Mouse (Mus musculus): Measurements from ENCODE around the gene Clrn3.
A peak's percentile ranks its signal among the peaks of the same experiment; 100 is the strongest.
"Not testable (repeated sequence)": the region's sequence is repeated elsewhere in the genome, so short reads cannot be mapped to it uniquely, and the experiment has no call there.

Gene Clrn3

DNA sequence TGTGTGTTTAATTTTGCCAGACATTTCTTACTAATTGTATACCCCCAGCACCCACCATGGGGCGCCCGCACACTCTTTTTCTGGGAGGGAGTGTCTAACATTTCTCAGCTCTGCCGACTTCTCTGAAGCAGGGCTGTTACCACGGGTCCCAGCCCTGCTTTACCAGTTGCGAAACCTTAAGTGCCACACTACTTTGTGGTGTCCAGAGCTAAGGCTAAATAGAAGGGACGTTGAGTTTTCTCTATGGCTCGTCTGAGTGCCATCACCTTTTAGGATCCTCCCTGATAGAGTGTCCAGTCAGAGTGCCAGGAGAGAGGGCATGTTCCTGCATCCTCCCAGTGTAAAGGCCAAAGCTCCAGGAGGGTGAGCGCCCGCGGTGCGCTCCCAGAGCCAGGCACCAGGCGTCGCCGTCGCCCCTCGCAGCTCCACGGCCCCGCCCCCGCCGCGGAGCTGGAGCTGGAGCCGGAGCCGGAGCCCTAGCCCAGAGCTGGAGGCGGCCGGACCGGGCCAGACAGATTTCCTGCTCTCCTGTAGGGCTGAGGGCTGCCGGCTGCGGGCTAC is 9.0 kb upstream of the Clrn3 start, which contains the start of gene Ptpre:
Ptpre (plus strand) TSS at position 141 of the 561 bp plus-strand sequence.
- DNase-seq (ENCODE audit: low spot score in 2 of 2), result peak; percentile 85 to 86

DNA sequence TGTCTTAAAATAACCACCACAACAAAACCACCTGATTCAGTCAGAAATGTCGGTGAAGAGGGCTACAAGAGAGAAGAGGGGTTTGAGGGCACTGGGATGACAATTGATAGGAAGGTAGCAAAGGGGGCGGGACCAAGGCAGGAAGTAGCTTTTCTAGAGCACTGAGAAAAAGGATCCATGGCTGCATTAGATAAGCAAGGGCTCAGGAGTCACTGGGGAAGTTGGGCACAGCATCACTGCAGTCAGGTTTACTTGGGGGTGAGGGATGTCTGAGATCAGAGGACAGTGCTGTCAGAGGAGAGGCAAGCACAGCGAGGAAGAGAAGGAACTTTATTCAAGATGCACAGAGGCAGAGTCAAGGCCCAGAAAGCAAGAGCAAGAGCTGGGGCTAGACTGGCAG is 7.5 kb upstream of the Clrn3 start:
- no peak for DNase-seq (ENCODE audit: low spot score in 2 of 2)

- DNase-seq (ENCODE audit: low spot score in 2 of 2), result no peak
These were observed 6.2 kb upstream of the Clrn3 start for GRCm38 (mm10) chr7:135534548-135535189.

DNA sequence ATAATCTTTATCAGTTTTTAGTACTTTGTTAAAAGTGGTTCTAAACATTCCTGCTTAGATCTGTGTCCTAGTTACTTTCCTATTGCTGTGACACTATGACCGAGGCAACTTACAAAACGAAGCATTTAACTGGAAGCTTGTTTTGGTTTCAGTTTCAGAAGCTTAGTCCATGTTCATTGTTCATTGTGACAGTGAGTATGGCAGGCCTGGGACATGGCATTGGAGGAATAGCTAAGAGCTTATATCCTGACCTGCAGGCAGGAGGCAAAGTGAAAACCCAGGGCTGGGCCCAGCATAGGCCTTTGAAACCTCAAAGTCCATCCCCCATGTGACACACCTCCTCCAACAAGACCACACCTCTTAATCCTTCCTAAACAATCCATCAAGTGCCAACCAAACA is 614 bp upstream of the Clrn3 start:
- no peak for DNase-seq (ENCODE audit: low spot score in 2 of 2)

DNA sequence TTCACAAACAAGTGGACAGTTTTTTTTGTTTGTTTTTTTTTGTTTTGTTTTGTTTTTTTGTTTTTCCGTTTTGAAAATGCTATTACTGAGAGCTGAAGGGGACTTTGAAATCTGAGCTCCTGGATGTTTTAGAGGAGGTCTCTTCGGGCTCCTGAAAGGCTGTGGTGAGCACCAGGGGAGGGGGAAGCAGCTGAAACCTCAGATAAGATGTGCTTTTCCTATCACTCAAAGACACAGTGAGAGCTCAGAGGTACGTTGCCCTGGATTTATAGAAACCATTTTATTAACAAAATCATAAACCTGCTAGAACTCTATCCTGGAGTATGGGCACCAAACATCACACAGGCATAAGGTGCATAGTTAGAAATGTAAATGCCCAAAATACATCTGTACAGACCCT is 1.3 kb downstream of the Clrn3 start:
- no peak for DNase-seq (ENCODE audit: low spot score in 2 of 2)

- no peak for DNase-seq (ENCODE audit: low spot score in 2 of 2)
These were observed 1.8 kb downstream of the Clrn3 start for GRCm38 (mm10) chr7:135526574-135527152.

- DNase-seq (ENCODE audit: low spot score in 2 of 2), result no peak
These were observed 4.0 kb downstream of the Clrn3 start for GRCm38 (mm10) chr7:135524424-135524967.

DNA sequence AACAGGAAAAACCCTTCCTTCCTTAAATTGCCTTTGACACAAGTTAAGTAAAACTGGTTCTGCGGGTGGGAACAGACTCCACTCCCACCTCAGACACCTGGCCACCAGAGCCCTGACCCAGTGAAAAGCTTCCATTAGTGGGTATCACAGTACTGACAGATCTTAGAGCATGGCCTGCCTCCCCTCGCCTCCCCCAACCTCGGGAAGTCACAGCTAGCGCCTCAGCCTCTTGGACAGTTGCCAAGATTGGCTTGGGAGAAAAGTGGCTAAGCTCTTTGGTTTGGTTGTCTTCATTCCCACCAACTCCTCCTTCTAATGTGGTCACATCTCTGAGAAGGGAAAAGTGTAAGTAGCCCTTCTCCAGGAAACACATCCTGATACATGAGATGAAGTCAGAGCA is 4.5 kb downstream of the Clrn3 start:
- DNase-seq (ENCODE audit: low spot score in 2 of 2), result no peak

- no peak for DNase-seq (ENCODE audit: low spot score in 2 of 2)
These were observed 6.5 kb downstream of the Clrn3 start for GRCm38 (mm10) chr7:135521755-135522512.

- DNase-seq (ENCODE audit: low spot score in 2 of 2), result no peak
These were observed 8.2 kb downstream of the Clrn3 start for GRCm38 (mm10) chr7:135520241-135520640.

- DNase-seq (ENCODE audit: low spot score in 2 of 2), result no peak
These were observed 11.3 kb downstream of the Clrn3 start for GRCm38 (mm10) chr7:135517191-135517590.

DNA sequence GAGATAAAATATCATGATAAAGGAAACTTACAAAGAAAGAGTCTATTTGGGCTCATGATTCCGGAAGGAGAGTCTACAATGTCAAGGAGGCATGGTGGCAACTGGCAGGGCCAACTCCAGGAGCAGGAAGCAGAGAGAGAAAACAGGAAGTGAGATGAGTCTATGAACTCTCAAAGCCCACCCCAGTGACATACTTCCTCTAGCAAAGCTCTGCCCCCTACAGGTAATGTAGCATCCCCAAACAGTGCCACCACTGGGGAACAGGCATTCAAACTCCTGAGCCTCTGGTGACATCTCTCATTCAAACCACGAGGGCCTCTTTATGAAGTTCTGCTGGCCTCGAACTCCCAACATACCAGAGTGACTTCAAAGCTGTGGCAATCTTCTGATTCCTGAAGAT is 16.7 kb downstream of the Clrn3 start:
- DNase-seq (ENCODE audit: low spot score in 2 of 2), result no peak

GRCm38 (mm10) chr7:135510431-135510830 is 18.0 kb downstream of the Clrn3 start:
- DNase-seq (ENCODE audit: low spot score in 2 of 2), result no peak

- DNase-seq (ENCODE audit: low spot score in 2 of 2), result no peak
These were observed 19.2 kb downstream of the Clrn3 start for GRCm38 (mm10) chr7:135509272-135509671.

GRCm38 (mm10) chr7:135508602-135509001 is 19.9 kb downstream of the Clrn3 start:
- no peak for DNase-seq (ENCODE audit: low spot score in 2 of 2)

DNA sequence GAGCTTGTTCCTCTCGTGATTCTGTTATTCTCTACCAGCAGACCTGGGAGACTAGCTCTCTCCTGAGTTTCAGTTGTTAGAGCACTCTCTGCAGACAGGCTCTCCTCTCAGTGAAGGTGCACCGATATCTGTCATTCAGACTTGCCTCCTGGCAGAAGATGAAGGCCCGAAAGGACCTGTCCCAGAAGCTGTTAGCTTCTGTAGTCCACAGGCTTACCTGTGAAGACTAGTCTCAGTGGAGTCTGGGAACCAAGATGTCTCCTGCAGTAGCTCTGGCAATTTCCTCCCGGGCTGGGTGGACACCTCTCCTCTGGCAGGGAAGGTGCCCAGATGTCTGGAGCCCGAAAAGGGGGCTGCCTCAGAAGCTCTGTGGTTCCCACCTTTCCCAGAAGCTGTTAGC is 21.9 kb downstream of the Clrn3 start:
- not testable (repeated sequence) for DNase-seq (ENCODE audit: low spot score in 2 of 2)

- no peak for DNase-seq (ENCODE audit: low spot score in 2 of 2)
These were observed 29.1 kb downstream of the Clrn3 start for GRCm38 (mm10) chr7:135499403-135499802.

- DNase-seq (ENCODE audit: low spot score in 2 of 2), result no peak
These were observed 29.8 kb downstream of the Clrn3 start for GRCm38 (mm10) chr7:135498565-135499186.

GRCm38 (mm10) chr7:135495303-135495702 is 33.2 kb downstream of the Clrn3 start:
- no peak for DNase-seq (ENCODE audit: low spot score in 2 of 2)

DNA sequence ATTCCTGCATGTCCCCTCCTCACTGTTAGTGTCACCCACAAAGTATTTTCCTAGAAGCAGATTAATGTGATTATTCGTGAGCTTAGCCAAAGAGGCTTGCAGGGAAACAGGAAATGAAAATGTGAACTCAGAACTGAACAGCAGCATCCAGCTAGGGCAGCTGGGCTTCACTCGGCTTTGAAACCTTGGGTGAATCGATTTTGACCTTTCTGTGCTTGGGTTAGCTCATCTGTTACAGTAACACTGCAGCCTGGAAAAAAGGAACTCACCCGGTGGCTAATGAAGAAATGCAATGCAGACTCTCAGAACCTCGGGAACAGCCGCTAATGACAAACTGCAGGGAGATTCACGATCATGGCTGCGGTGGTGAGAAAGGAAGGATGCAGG is 38.0 kb downstream of the Clrn3 start:
- DNase-seq (ENCODE audit: low spot score in 2 of 2), result no peak

DNA sequence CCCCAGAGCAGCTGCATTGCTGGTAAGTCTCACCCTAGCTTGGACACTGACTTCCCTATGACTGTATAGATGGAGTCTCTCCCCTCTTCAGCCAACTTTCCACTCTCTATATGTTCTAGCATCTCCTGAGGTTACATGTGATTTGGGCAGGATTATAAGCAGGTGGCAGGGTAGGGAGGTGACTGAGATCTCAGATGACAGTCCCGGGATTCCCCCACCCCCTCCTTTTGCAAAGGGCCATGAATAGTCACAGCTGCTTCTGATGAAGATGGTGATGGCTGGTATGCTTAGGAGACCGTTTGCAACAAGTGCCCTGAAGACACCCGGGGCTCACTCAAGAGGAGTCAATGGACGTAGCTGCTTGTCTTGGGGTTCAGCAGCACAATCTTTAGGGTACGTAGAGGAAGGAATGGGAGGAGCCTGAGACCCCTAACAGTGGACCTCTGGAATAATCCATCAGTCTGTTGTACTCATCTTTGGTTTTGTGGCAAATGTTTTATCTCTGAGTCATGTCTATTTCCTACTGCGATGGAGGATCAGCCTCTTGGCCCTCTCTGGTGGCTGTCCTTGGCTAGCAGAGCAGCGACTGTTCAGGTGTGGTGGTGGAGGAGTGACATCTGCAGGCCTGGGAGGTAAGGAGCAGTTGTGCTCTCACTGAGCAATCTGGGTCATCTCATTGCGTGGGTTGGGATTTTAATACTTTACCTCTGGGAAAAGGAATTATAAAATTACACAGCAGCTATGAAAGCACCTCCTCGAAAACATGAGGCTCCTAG is 38.5 kb downstream of the Clrn3 start:
- DNase-seq (ENCODE audit: low spot score in 2 of 2), result no peak

All from frontal cortex, postnatal 25 days (tissue).